Mouse (Mus musculus): ENCODE measurements at regions not wholly inside any gene's neighbourhood (a gene's known extent, or its start where the extent isn't known, plus 50 kb on each side); places are given as distances from the start of the nearest gene placed in this dataset.
A peak's percentile ranks its signal among the peaks of the same experiment; 100 is the strongest.

DNA sequence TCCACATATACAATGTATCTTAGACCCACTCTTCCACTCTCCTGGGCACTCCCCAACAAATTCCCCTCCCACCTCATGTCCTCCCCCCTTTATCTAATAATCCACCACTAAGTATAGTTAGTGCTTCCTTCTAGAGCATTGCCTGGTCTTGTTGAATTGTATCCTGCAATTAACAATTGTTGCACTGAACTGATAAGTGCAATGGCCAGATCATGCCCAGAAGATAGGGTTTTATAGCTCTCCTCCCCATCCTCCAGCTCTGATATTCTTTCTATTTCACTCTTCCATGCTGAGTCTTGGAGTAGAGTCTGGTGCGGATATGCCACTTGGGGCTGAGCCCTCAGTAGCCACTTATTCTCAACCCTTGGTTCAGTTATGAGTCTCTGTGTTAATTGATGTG lies 159.6 kb upstream of the Klf3 start:
- DNase-seq (ENCODE audit: low spot score in 2 of 2), result no peak

DNA sequence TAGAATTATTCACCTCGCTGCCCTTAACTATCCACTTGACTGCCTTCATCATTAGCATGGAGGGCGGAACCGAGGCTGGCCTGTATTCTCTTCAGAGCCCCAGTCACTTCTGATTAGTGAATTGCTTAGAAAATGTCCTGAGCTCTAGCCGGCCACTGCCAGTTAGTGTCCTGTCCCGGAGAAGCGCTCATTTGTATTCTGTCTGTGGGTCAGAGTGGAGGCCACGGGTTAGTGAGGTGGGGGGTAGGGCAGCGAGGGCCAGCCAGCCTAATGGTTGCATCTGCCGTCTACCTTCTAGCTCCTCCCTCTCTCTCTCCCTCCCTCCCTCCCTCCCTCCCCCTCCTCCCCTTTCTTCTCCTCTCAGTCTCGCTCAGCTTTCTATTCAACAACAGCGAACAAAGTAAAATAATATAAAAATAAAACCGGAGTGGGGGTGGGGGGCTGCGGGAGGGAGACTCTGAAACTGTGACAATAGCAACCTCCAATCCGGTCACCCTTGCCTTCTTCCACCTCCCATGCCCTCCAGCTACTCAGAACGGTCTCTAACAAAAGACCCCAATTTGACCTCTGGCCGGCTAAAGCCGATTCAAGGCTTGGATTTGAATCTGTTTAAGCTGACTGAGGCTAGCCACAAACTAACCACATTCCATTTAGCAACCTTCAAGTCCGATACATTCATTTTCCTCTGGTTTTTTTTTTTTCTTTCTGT lies 155.6 kb upstream of the Klf3 start:
- peak in 1 of 2 experiments; percentile 19 for DNase-seq (ENCODE audit: low spot score in 2 of 2)

DNA sequence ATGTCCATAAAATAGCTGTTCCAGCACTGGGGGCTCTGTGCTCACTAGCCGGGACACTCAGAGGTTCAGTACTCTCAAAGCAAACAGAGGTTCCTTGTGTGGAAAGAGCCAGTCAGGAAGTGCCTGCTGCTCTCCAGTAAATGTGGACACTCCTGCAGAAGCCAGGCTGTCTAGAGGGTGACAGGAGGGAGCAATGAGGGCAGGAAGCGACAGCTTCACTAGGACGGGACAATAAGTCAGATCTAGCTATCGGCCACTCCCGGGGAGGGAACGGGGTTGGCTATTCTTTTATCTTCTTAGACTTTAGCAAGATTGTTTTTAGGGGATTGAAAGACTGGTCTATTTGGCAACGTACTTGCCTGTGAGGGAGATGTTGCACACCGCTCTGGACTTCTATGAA lies 154.7 kb upstream of the Klf3 start:
- no peak for DNase-seq (ENCODE audit: low spot score in 2 of 2)

DNA sequence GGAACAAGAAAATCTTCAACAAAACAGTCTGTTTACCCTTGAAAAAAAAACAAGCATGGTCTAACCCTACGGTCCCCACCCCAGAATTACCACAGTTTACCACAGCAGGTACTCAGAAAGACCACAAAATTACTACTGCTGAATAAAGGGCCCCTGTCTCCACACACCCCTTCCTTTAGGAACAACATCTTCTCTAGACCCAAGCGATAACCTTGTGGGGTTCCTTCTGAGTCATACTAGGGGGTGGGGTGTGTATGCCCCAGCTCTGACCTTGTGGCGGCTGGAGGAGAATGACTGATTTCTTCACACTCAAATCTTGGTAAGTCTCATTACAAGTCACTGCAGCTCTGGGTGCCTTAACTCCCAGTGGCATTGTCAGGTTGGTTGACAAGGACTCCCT lies 151.8 kb upstream of the Klf3 start:
- DNase-seq (ENCODE audit: low spot score in 2 of 2), result no peak

DNA sequence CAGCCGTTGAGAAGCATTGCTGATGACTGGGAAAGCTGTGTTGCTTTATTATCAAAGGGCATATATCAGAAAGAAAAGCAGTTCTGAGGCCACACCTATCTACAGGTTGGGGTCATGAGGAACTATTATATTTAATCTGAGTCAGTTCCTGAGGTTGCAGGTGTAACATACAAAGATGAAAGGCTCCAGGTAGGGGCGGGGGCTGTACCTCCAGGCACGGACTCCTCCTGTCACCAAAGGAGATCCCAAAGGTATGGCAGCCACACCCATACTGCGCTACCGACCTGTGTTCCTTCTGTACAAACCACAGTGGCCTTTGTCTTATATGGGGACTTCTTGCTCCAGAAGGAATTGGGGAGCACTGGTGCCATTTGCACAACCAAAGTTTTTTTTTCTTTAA lies 149.4 kb upstream of the Klf3 start:
- no peak for DNase-seq (ENCODE audit: low spot score in 2 of 2)

DNA sequence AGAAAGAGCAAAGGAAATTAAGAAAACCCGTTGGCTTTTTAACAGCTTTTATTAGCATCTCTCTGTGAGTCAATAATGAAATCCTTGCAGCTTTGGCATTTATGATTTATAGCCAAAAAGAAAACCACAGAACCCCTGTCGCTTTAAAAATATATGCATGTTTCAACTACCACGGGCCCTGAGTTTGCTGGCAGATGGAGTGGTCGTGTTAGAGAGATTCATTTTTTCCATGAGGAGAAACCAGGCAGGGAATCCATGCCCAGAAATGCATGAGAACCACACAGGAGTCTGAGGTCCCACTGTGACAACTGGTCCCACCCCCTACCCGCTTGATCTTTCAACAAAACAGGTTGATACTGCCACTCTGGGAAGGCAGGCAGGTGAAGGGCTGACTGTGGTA lies 147.9 kb upstream of the Klf3 start:
- no peak for DNase-seq (ENCODE audit: low spot score in 2 of 2)

DNA sequence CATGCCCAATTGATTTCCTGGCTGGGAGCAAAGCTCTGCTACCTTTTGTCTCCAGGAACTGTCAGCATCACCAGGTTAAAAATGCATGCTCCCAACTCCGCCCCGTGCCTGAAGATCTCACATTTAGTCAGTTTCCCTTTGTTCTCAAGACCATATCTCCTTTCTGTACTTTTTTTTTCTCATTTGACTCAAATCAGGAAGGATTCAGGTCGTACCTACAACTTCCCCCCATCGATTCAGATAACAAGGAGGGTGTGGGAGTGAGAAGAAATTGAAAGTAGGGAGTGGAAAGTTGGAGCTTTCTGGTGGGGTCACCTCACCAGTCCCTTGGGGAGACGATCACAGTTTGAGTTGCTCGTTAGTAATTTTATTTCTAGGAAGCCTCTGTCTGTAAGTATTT lies 141.2 kb upstream of the Klf3 start:
- DNase-seq (ENCODE audit: low spot score in 2 of 2), result no peak

DNA sequence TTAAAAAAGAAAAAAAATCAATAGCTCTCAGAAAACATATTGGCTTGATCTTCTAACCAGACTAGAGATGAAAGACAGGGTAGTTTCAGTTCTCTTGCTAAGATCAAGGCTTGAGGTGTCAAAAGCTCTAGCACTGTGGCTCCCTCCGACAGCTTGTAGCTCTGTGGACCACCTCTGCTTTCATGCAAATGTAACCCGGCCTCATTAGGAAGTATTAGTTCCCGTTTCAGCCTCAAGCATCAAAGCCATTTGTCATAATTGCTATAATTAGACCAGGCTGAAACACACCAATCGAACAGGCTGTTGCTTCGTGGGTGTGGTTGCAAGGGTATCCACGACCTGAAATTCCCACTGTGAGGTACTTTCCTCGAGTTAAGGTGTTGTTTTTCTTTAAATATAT lies 140.7 kb upstream of the Klf3 start:
- no peak for DNase-seq (ENCODE audit: low spot score in 2 of 2)

DNA sequence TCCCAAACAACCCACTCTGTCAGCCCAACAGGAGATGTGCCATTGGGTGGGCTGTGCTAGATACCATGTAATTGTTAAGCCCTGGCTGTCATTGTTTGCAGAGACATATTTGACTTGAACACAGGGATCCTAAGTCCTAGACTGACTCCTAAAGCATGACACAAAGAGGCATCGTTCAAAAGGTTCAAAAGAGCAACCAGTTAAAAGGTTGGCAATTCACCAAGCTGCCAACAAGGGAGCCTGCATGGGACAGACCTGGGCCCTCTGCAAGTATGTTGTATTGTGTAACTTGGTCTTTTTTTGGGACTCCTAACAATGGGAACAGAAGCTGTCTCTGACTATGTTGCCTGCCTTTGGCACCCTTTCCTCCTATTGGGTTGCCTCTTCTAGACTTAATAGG lies 139.4 kb upstream of the Klf3 start:
- no peak for DNase-seq (ENCODE audit: low spot score in 2 of 2)

DNA sequence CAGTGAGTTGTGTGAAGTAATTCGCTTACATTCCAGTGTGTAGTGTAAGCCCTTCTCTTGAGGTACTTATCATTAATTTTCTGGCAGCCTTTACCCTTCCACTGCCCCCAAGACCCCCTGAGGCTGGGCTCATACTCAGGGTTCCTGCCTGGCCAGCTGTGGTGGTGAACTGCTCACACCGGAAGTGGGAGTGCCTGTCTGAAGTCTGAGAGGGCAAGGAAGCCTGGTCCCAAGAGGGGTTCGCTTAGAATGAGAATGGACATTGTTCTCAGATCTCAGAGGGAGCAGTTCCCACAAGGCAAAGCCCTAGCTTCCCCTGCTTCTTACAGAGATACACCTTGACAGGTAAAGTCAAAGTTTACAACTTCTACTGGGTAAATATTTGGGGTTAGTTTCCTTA lies 138.1 kb upstream of the Klf3 start:
- DNase-seq (ENCODE audit: low spot score in 2 of 2), result no peak

DNA sequence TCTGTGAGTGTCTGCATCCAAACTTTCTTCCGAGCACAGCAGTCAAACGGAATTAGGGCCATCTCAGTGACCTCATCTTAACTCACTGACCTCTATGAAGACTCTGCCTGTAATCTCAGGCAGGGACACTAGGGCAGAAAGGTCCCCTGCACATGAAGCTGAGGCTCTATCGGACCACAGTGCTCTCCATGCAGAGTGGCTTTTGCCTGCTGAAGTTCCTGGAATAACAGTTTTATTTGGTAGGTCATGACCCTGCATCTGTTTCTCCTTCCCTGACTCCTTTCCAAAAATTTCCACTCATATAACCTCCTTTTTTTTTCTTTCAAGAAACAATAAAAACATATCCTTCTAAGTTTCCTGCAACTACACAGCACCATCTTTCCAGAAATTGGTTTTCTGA lies 136.9 kb upstream of the Klf3 start:
- DNase-seq (ENCODE audit: low spot score in 2 of 2), result no peak

DNA sequence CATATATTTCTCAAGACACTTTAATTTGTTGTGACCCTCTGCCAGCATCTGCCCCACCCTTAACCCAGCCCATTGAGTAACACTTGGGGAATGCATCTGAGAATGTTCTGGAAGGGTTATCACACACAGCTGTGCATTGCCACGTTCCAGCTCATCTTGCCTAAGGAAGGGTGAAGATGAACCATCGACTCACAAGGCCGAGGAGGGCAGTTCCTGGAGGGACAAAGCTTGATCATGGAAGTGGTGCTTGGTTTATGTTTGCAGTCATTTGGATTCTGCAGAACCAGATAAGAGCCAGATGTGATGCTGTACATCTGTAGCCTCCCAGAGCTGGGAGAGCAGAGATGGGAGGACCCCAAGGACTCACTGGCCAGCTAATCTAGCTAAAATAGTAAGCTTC lies 136.1 kb upstream of the Klf3 start:
- DNase-seq (ENCODE audit: low spot score in 2 of 2), result no peak

DNA sequence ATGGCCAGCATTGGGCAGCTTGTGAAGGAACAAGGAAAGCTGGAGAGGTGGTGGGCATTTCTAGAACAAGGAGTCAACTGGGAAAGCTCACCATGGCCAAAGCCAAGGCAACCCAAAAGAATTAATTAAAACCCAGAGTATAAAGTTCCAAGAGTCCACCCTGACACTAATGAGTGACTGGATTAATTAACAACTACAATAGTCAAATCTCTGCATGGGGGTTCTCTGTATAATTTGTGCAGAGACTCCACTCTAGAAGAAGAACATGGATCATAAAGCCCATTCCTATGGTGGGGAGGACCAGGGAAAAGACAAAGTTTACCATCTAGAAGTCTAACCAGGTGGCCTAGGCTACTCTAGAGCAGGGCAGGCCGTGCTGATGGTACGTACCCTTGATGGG lies 129.3 kb upstream of the Klf3 start:
- no peak for DNase-seq (ENCODE audit: low spot score in 2 of 2)

DNA sequence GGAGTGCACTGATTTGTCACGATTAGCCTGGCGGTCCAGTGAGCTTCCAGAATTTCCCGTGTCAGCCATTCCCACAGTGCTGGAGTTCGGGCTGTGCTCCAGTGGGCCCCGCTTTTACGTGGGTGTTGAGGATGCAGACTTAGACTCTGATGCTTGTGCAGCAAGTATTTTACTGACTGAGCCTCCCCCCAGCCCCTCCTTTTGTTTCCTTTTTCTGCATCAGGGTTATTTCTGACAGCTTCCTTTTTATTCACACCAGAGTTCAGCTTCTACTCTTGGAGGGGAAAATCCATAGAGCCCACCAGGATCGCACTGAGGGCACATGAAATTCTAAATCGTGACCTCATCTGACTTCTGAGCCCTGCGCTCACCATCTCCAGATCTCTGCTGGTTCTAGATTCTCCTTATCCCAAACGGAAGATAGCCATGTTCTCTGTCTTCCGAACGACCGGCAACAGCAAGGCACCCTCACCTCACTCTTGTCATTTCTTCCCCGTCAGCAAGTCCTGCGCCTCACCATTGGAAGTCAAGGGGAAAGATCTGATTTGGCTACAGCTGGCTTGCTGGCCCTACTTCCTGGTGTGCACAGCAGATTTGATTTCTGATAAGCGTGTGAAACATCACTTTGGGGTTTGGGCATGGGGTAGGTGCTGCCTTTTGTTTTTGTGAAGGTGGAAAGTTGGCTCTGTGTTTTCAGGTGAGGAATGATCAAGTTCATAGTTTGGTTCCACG lies 126.8 kb upstream of the Klf3 start:
- DNase-seq (ENCODE audit: low spot score in 2 of 2), result no peak

DNA sequence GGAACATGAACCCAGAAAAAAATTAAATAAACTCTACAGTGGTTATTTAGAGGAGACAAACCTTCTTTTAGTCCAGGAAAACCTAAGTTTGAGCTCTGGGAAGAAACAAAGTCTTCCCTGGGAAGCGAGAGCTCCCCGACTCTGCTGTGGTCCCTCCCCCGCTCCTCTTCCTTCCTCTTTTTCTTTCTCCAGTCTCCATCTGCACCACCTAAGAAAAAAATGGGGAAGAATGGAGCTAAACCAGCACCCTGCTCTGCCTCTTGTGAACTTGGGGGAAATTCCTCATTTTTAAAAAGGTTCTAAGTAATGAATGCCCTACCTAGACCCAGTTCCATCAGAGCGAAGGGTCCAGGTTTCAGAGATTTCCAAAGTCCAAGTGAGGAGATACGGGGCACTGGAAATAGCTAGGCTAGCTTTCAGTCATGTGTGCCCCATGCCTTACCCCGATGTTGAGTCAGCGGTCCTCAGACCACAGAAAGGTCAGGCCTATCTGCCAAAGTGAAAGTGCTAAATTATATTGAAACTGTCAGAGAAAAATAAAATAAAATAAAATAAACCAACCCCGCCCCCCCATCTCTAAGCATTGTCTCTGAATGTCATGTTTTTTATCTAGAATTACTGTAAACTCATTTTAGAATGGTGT lies 126.1 kb upstream of the Klf3 start:
- no peak for DNase-seq (ENCODE audit: low spot score in 2 of 2)

DNA sequence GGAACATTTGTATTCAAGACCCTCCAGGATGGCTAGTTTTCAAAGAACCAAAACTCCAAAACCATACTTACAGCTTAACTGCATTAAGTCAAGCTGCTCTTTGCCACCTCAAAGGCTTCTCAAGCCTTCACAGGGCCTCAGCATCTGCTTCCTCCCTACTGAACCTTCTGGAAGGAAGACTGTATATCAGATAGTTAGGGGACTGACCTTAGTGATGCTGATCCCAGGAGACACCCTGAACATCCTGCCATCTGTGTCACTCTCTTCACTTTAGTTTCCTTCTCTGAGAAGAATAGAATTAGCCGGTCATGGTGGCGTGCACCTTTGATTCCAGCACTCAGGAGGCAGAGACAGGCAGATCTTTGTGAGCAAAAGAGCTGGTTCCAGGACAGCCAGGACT lies 124.5 kb upstream of the Klf3 start:
- DNase-seq (ENCODE audit: low spot score in 2 of 2), result no peak

DNA sequence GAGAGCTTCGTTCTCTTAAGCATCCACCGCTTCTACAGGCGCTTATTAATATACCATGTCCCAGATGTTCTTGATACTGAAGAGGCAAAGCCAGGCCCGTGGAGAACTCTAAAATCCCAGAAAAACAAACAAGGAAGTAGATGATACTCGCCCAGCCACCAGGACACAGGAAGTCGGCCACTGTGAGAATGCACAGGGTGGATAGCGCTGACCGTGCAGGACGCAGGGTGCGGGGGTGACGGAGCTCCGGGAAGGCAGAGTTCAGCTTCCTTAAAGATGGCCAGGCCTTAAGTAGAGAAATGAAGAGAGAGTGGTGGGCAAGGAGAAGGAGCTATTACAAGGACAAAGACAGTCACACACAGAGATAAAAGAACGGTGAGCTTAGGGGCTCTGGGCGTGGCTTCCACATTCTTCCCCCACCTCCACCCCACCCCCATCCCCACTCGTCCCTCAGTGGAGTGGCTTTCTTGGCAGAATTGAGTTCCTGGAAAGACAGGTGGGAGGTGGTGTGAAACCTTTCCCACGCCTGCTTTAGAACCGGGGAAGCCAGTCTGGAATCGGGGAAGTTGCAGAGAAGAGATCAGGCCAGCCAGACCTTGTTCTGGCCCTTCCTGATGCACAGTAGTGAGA lies 123.1 kb upstream of the Klf3 start:
- no peak for DNase-seq (ENCODE audit: low spot score in 2 of 2)

DNA sequence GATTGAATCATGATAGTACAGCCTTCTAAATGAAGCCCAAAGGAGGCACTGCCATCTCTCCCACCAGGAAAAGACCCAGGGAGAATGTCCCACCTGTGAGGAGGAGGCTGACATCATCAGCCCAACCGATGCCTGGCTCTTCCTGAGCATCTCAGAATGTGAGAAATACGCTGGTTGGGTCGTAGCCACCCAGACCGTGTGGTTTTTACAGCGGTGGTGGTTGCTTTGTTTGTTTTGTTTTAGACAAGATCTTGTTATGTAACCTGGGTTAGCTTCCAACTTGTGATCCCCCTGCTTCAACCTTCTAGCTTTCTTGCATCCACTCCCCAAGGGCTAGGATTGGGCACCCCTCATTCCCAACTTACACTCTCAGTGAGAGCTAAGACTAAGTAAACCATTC lies 122.0 kb upstream of the Klf3 start:
- no peak for DNase-seq (ENCODE audit: low spot score in 2 of 2)

DNA sequence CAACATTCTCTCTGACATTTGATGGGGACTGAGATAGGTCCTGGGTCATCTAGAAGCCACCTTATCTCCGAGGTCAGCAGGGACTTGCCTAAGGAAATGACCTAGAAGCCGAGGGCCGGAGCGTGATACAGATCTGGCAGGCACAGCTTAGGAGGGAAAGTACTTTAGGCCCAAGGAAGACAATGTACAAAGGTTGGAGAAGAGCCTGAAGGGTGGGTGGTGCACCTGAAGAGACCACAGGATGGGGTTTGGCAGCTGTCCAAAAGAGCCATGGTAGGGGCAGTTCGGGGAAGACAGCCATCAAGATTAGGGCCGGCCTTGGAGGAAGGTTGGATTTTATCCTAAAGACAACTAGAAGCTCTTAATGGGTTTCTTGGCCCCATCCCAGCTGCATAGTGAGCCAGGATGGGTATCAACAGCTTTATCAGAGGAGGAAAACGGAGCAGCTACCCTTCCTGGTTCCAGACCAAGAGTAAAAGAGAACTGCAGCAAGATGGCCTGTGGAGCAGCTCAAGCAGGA lies 120.8 kb upstream of the Klf3 start:
- DNase-seq (ENCODE audit: low spot score in 2 of 2), result no peak

DNA sequence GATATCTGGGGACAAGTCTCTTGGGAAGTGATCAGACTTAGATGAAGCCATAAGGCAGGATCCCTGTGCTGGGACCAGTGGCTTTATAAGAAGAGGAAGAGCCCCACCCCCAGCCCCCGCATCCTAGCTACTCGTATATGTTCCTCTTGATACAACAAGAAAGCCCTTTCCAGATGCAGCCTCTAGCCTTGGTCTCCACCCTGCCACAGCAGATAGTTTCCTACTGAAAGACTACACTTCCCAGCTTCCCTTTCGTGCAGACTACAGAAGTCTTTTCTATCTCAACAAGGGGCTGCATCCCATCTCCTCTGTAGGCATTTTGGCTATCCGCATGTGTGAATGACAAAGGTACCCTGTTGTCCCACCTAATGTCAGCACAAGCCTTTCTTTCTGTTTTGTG lies 119.8 kb upstream of the Klf3 start:
- no peak for DNase-seq (ENCODE audit: low spot score in 2 of 2)

DNA sequence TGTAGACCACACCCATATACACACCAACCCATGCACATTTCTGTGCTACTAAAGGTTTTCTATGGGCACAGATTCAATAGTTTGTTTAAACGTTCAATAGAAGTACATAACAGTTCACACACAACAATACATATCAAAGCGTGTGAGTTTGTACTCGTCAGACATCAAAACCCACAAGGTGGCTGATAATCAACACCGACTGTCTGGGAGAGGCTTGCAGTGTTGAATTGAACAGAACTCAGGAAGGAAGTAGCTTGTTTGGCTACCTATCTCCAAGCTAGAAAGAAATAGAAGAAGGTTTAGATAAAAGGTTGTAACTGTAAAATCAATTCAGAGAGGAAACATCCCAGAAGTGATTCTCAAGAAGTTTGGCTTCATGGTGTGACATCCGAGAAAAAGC lies 118.9 kb upstream of the Klf3 start:
- DNase-seq (ENCODE audit: low spot score in 2 of 2), result no peak

DNA sequence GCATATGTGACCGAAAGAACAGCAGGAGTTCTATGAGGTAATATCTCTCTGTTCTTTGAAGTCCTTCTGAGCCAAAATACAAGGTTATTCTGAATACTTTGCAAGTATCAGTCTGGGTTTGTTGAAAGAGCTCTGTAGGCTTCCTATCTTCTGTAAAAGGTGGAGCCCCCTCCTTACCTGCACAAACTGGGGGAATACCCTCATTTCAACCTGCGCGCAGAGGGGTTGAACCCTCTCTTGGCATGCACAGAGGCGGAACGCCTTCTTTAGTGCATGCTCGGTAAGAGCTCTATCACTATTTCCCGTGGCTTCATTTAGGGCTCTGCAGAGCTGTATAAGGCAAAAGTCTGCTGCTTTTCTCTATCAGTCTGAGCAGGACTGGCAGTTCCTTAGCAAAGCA lies 113.0 kb upstream of the Klf3 start:
- no peak for DNase-seq (ENCODE audit: low spot score in 2 of 2)
